Mouse (Mus musculus) E14TG2a.4 (cell line): Measurements from ENCODE around the gene Gm11595.
"Not testable (repeated sequence)": the region's sequence is repeated elsewhere in the genome, so short reads cannot be mapped to it uniquely, and the experiment has no call there.

Source experiments
- CTCF ChIP-seq: conservative IDR thresholded peaks from 2 replicates; pipeline ENCODE4 v1.5.1; 2014; ENCODE audit warnings: low read length
- NANOG ChIP-seq: IDR thresholded peaks from 2 replicates; pipeline ENCODE4 v1.6.1; 2014; ENCODE audit warnings: borderline replicate concordance, low read length, mixed read lengths
- POU5F1 ChIP-seq: IDR thresholded peaks from 2 replicates; pipeline ENCODE4 v1.6.1; 2014; ENCODE audit warnings: low read length, borderline replicate concordance

DNA sequence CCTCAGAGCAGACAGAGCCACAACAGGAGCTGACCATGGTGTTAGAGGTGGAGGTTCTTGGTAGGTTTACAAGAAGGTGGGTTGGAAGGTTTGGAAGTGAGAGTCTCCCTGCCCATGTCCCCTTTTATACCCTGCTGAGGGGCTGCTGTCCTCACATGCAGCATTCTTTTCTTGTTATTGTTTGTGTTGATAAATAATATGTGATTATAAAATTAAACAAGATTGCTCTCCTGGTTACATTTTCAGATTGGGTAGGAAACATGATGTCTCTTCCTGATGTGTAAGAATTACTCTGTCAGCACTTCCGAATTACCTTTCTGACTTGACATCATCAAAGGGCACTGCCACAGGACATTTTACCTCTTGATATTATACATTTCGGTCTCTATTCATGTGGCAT lies 42.9 kb upstream of the Gm11595 start, which contains the start of gene Gm11564:
- TF ChIP-seq CTCF, POU5F1, NANOG: not testable (repeated sequence)
